ENCODE assay signal across 23 mouse cellular contexts in the genomic region with DNA sequence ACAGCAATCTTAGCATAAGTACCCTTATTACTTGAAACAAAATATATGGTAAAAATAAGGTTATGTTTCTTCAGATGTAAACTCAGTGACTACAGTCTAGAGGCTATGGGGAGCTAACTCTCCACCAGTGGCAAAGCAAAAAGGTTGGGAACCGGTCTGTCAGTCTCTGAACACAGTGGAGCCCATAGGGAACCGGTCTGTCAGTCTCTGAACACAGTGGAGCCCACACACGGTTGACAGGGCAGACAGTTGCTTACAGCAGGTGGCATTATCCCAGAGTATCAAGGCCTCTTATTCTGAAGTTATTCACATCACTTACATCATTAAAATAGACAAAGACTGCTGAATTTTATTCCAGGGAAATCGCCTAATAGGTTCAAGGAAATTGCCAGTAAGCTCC.
DNase-seq lines count a peak whose midpoint lies in the region; ATAC-seq and TF ChIP-seq lines count a peak whose summit lies in the region.
"Had no signal": no experiment of that assay in that cellular context is flagged by ENCODE, and none has a peak within 500 bp of the region (broad histone marks: within the 10 kb centered on the region; RNA-seq: fewer than 3 reads in every experiment).

No protein-coding gene starts in this region.

- H3K36me3 ChIP-seq in forebrain, embryonic 14.5 days (ENCODE audit: control insufficient read depth, insufficient read depth, low read length) = peaks cover 60% of the 10 kb centered on the region
- peaks cover 45% of the 10 kb centered on the region for H3K36me3 ChIP-seq in forebrain, embryonic 12.5 days (replicated peaks)
- H3K36me3 ChIP-seq: intestine, embryonic 15.5 days had no signal

- peaks cover 5% of the 10 kb centered on the region for H3K4me1 ChIP-seq in forebrain, embryonic 14.5 days (ENCODE audit: control insufficient read depth, insufficient read depth, low read length)
- H3K4me1 ChIP-seq in forebrain, embryonic 12.5 days = no peaks in the 10 kb centered on the region; the same call in 1 of the 2 replicates
- H3K4me1 ChIP-seq in olfactory bulb, adult 2 months (ENCODE audit: control insufficient read depth, insufficient read depth, low read length) = peaks cover 17% of the 10 kb centered on the region
- H3K4me1 ChIP-seq: embryonic facial prominence, embryonic 15.5 days; hindbrain, embryonic 12.5 days; intestine, embryonic 15.5 days had no signal

- peak; percentile 72 for ATAC-seq in forebrain, embryonic 14.5 days
- no peak for ATAC-seq in forebrain, embryonic 12.5 days (ENCODE audit: low FRiP score)
- ATAC-seq: activated CD4-positive, CD25-positive, alpha-beta regulatory T cell, adult 4 months; hindbrain, postnatal 0 days; intestine, embryonic 15.5 days; Patski had no signal

- no peak overlapping the region for H3K4me3 ChIP-seq in forebrain, embryonic 14.5 days (ENCODE audit: low read depth, low read length)
- H3K4me3 ChIP-seq in forebrain, embryonic 12.5 days (replicated peaks) = no peak overlapping the region
- H3K4me3 ChIP-seq in gastrocnemius, adult 2 months = no peak overlapping the region
- no peak overlapping the region for H3K4me3 ChIP-seq in left cerebral cortex, adult 2 months
- H3K4me3 ChIP-seq in olfactory bulb, adult 2 months (ENCODE audit: insufficient read depth, low read depth, low read length) = no peak overlapping the region
- H3K4me3 ChIP-seq: embryonic facial prominence, embryonic 15.5 days; erythroblast, embryonic 14.5 days; heart, embryonic 13.5 days; hindbrain, embryonic 12.5 days; intestine, embryonic 15.5 days had no signal

- no peak overlapping the region for H3K4me2 ChIP-seq in forebrain, embryonic 14.5 days (ENCODE audit: low read length)
- no peak overlapping the region for H3K4me2 ChIP-seq in forebrain, embryonic 12.5 days
- H3K4me2 ChIP-seq: embryonic facial prominence, embryonic 15.5 days; heart, embryonic 13.5 days; hindbrain, embryonic 12.5 days; intestine, embryonic 15.5 days had no signal

- TF ChIP-seq POLR2A in olfactory bulb, adult 2 months (IDR thresholded peaks at IDR 0.05; ENCODE audit: insufficient read depth, low read depth, low read length) = no peak

- 27% methylated on average over 4 of the region's 4 CpGs for WGBS in forebrain, embryonic 14.5 days
- WGBS in forebrain, embryonic 12.5 days = 59% methylated on average over 4 of the region's 4 CpGs
- 25% methylated on average over 4 of the region's 4 CpGs for WGBS in olfactory bulb, adult 2 months

- H3K9ac ChIP-seq in forebrain, embryonic 14.5 days (ENCODE audit: low read length) = no peak overlapping the region
- H3K9ac ChIP-seq in forebrain, embryonic 12.5 days = no peak overlapping the region
- H3K9ac ChIP-seq: embryonic facial prominence, embryonic 15.5 days; heart, embryonic 13.5 days; hindbrain, embryonic 12.5 days; intestine, embryonic 15.5 days had no signal

- peak; percentile 47 for DNase-seq in forebrain, embryonic 14.5 days (ENCODE audit: low spot score)
- no peak for DNase-seq in gastrocnemius, adult 2 months
- no peak for DNase-seq in gastrocnemius, adult 18-20 months (ENCODE audit: low spot score)
- no peak for DNase-seq in left cerebral cortex, adult 2 months (ENCODE audit: extremely low spot score in 1 of 2, low spot score in 2 of 2)
- DNase-seq in left cerebral cortex, adult 11 months (ENCODE audit: low spot score) = no peak
- DNase-seq: adrenal gland, postnatal 14 days; cerebellum, adult 18-20 months; cerebellum, postnatal 10 days; embryo, embryonic 11 days; gastrocnemius, postnatal 25 days; heart, postnatal 4 days; kidney, adult 8-10 months had no signal

- intact Hi-C loops in gastrocnemius, adult 2 months (cut with DNase I) = loop anchor here (5.0 kb wide), 1 partner anchor 69 kb away; a partner anchor contains a TSS
- intact Hi-C loops in left cerebral cortex, adult 2 months (cut with DNase I) = loop anchor here (5.0 kb wide), 1 partner anchor 69 kb away; a partner anchor contains a TSS

- H3K9me3 ChIP-seq in forebrain, embryonic 14.5 days (replicated peaks; ENCODE audit: control insufficient read depth, low read length) = no peaks in the 10 kb centered on the region
- no peaks in the 10 kb centered on the region for H3K9me3 ChIP-seq in forebrain, embryonic 12.5 days
- H3K9me3 ChIP-seq: embryonic facial prominence, embryonic 15.5 days; heart, embryonic 13.5 days; hindbrain, embryonic 12.5 days; intestine, embryonic 15.5 days had no signal

- TF ChIP-seq CTCF in gastrocnemius, adult 2 months (IDR thresholded peaks at IDR 0.05) = no peak
- TF ChIP-seq CTCF in left cerebral cortex, adult 2 months (IDR thresholded peaks at IDR 0.05) = no peak
- no peak for TF ChIP-seq CTCF in olfactory bulb, adult 2 months (IDR thresholded peaks at IDR 0.05; ENCODE audit: insufficient read depth, low read depth, low read length)

- no peak overlapping the region for H3K27ac ChIP-seq in forebrain, embryonic 14.5 days (ENCODE audit: low read depth, low read length)
- H3K27ac ChIP-seq in forebrain, embryonic 12.5 days = no peak overlapping the region
- peak overlapping the region; percentile 40; the same call in 1 of the 2 replicates for H3K27ac ChIP-seq in gastrocnemius, adult 2 months
- peak overlapping the region; percentile 29; the same call in 1 of the 2 replicates for H3K27ac ChIP-seq in left cerebral cortex, adult 2 months
- peak overlapping the region; percentile 97 for H3K27ac ChIP-seq in olfactory bulb, adult 2 months (ENCODE audit: insufficient read depth, low read depth, low read length)
- H3K27ac ChIP-seq: embryonic facial prominence, embryonic 15.5 days; heart, embryonic 13.5 days; hindbrain, embryonic 12.5 days; hindbrain, postnatal 0 days; intestine, embryonic 15.5 days had no signal

- no peaks in the 10 kb centered on the region for H3K27me3 ChIP-seq in forebrain, embryonic 14.5 days (replicated peaks; ENCODE audit: control insufficient read depth, insufficient read depth, low read length)
- no peaks in the 10 kb centered on the region for H3K27me3 ChIP-seq in forebrain, embryonic 12.5 days
- H3K27me3 ChIP-seq: CH12.LX; embryonic facial prominence, embryonic 15.5 days; heart, embryonic 13.5 days; hindbrain, embryonic 12.5 days; intestine, embryonic 15.5 days; Patski had no signal

Comparison
In these comparisons a context has a peak if more than half of its experiments do, and no peak if none do; other contexts are left out.
1. H3K27ac ChIP-seq: peak in gastrocnemius, adult 2 months (single experiment), left cerebral cortex, adult 2 months (single experiment) and olfactory bulb, adult 2 months (single experiment); none in forebrain, embryonic 14.5 days (single experiment) and forebrain, embryonic 12.5 days (single experiment).